Mouse (Mus musculus): ENCODE data around the gene Slc36a3. TPM values are rescaled to one million over a fixed set of nuclear protein-coding genes. Genes with fewer than 3 reads are reported as not detected.

The Slc36a3 gene
- polyA plus RNA-seq (2016; fragmentation: Nextera tagmentation; extraction: Ambion mirVana): not detected in 2 replicates

- WGBS: 82% methylated on average over 3 of the region's 3 CpGs
- no peaks in the 10 kb centered on the region for H3K27me3 ChIP-seq
Observed at GRCm38 (mm10) chr11:55151608-55152007, at the start of gene Slc36a3. Slc36a3 (minus strand) TSS chr11:55151708.

GRCm38 (mm10) chr11:55197740-55198510 lies 46.4 kb upstream of the Slc36a3 start:
- no peak for ATAC-seq (ENCODE audit: insufficient number of reproducible peaks, insufficient read depth, low FRiP score, low TSS enrichment, low read depth)
- no peaks in the 10 kb centered on the region for H3K4me1 ChIP-seq (replicated peaks)
- 80% methylated on average over 8 of the region's 8 CpGs for WGBS
- peaks cover 9% of the 10 kb centered on the region; the same call in 1 of the 2 replicates for H3K27me3 ChIP-seq
- no peak overlapping the region for H3K9ac ChIP-seq (replicated peaks)
- no peak overlapping the region for H3K27ac ChIP-seq
- H3K4me2 ChIP-seq: no peak overlapping the region
- H3K4me3 ChIP-seq (replicated peaks): no peak overlapping the region
- H3K9me3 ChIP-seq: no peaks in the 10 kb centered on the region
- no peaks in the 10 kb centered on the region for H3K36me3 ChIP-seq

More at GRCm38 (mm10) chr11:55151608-55152007, at the start of gene Slc36a3:
- no peaks in the 10 kb centered on the region for H3K4me1 ChIP-seq (replicated peaks)
- H3K9ac ChIP-seq (replicated peaks): no peak within 1 kb of the TSS
- no peak within 1 kb of the TSS for H3K4me2 ChIP-seq
- no peak within 1 kb of the TSS for H3K27ac ChIP-seq
- ATAC-seq (ENCODE audit: insufficient number of reproducible peaks, insufficient read depth, low FRiP score, low TSS enrichment, low read depth): no peak
- H3K36me3 ChIP-seq: no peaks in the 10 kb centered on the region
- H3K4me3 ChIP-seq (replicated peaks): no peak within 1 kb of the TSS
- H3K9me3 ChIP-seq: no peaks in the 10 kb centered on the region

GRCm38 (mm10) chr11:55197086-55197485 lies 45.6 kb upstream of the Slc36a3 start:
- H3K4me1 ChIP-seq (replicated peaks): no peaks in the 10 kb centered on the region
- H3K9ac ChIP-seq (replicated peaks): no peak overlapping the region
- 61% methylated on average over 6 of the region's 6 CpGs for WGBS
- H3K4me2 ChIP-seq: no peak overlapping the region
- no peak overlapping the region for H3K4me3 ChIP-seq (replicated peaks)
- H3K27me3 ChIP-seq: peaks cover 8% of the 10 kb centered on the region; the same call in 1 of the 2 replicates
- H3K27ac ChIP-seq: no peak overlapping the region
- ATAC-seq (ENCODE audit: insufficient number of reproducible peaks, insufficient read depth, low FRiP score, low TSS enrichment, low read depth): no peak
- no peaks in the 10 kb centered on the region for H3K36me3 ChIP-seq
- no peaks in the 10 kb centered on the region for H3K9me3 ChIP-seq

- H3K27ac ChIP-seq: no peak overlapping the region
- H3K9me3 ChIP-seq: no peaks in the 10 kb centered on the region
- H3K4me3 ChIP-seq (replicated peaks): no peak overlapping the region
- no peaks in the 10 kb centered on the region for H3K36me3 ChIP-seq
- H3K9ac ChIP-seq (replicated peaks): no peak overlapping the region
- 74% methylated on average over 3 of the region's 3 CpGs for WGBS
- ATAC-seq (ENCODE audit: insufficient number of reproducible peaks, insufficient read depth, low FRiP score, low TSS enrichment, low read depth): no peak
- H3K4me2 ChIP-seq: no peak overlapping the region
- no peaks in the 10 kb centered on the region for H3K27me3 ChIP-seq
- H3K4me1 ChIP-seq (replicated peaks): no peaks in the 10 kb centered on the region
Observed at GRCm38 (mm10) chr11:55190216-55190615, 38.7 kb upstream of the Slc36a3 start.

GRCm38 (mm10) chr11:55187777-55188176 lies 36.3 kb upstream of the Slc36a3 start:
- H3K27me3 ChIP-seq: 0 out of 2 replicates have a peak, but pooled peaks cover 4% of the 10 kb centered on the region
- ATAC-seq (ENCODE audit: insufficient number of reproducible peaks, insufficient read depth, low FRiP score, low TSS enrichment, low read depth): no peak

GRCm38 (mm10) chr11:55187292-55187691 lies 35.8 kb upstream of the Slc36a3 start:
- H3K4me2 ChIP-seq: no peak overlapping the region
- ATAC-seq (ENCODE audit: insufficient number of reproducible peaks, insufficient read depth, low FRiP score, low TSS enrichment, low read depth): no peak
- H3K9ac ChIP-seq (replicated peaks): no peak overlapping the region
- no peaks in the 10 kb centered on the region for H3K4me1 ChIP-seq (replicated peaks)
- H3K27me3 ChIP-seq: 0 out of 2 replicates have a peak, but pooled peaks cover 4% of the 10 kb centered on the region
- WGBS: 83% methylated on average over 4 of the region's 4 CpGs
- H3K27ac ChIP-seq: no peak overlapping the region
- H3K36me3 ChIP-seq: no peaks in the 10 kb centered on the region
- no peak overlapping the region for H3K4me3 ChIP-seq (replicated peaks)
- no peaks in the 10 kb centered on the region for H3K9me3 ChIP-seq

More at GRCm38 (mm10) chr11:55187777-55188176, 36.3 kb upstream of the Slc36a3 start:
- H3K4me2 ChIP-seq: no peak overlapping the region
- no peaks in the 10 kb centered on the region for H3K4me1 ChIP-seq (replicated peaks)
- 83% methylated on average over 6 of the region's 6 CpGs for WGBS
- no peak overlapping the region for H3K27ac ChIP-seq
- H3K9me3 ChIP-seq: no peaks in the 10 kb centered on the region
- H3K36me3 ChIP-seq: no peaks in the 10 kb centered on the region
- no peak overlapping the region for H3K9ac ChIP-seq (replicated peaks)
- H3K4me3 ChIP-seq (replicated peaks): no peak overlapping the region

GRCm38 (mm10) chr11:55184733-55185291 lies 33.3 kb upstream of the Slc36a3 start, which contains the start of gene Slc36a2:
Slc36a2 (minus strand) TSS chr11:55185077.
- no peaks in the 10 kb centered on the region for H3K36me3 ChIP-seq
- H3K9me3 ChIP-seq: no peaks in the 10 kb centered on the region
- no peaks in the 10 kb centered on the region for H3K4me1 ChIP-seq (replicated peaks)
- 0 out of 2 replicates have a peak, but pooled peaks cover 4% of the 10 kb centered on the region for H3K27me3 ChIP-seq
- H3K9ac ChIP-seq (replicated peaks): 0 out of 2 replicates have a peak within 1 kb of the TSS, but pooled peaks have one; percentile 8
- no peak for ATAC-seq (ENCODE audit: insufficient number of reproducible peaks, insufficient read depth, low FRiP score, low TSS enrichment, low read depth)
- H3K4me3 ChIP-seq (replicated peaks): no peak within 1 kb of the TSS
- 24% methylated on average over 10 of the region's 10 CpGs for WGBS
- H3K4me2 ChIP-seq: no peak within 1 kb of the TSS
- H3K27ac ChIP-seq: no peak within 1 kb of the TSS

GRCm38 (mm10) chr11:55184246-55184645 lies 32.7 kb upstream of the Slc36a3 start:
- no peak overlapping the region for H3K4me2 ChIP-seq
- no peaks in the 10 kb centered on the region for H3K36me3 ChIP-seq
- no peaks in the 10 kb centered on the region for H3K9me3 ChIP-seq
- no peak overlapping the region for H3K27ac ChIP-seq
- H3K27me3 ChIP-seq: 0 out of 2 replicates have a peak, but pooled peaks cover 4% of the 10 kb centered on the region
- 83% methylated on average over 5 of the region's 5 CpGs for WGBS
- H3K4me1 ChIP-seq (replicated peaks): no peaks in the 10 kb centered on the region
- no peak overlapping the region for H3K9ac ChIP-seq (replicated peaks)
- H3K4me3 ChIP-seq (replicated peaks): no peak overlapping the region
- no peak for ATAC-seq (ENCODE audit: insufficient number of reproducible peaks, insufficient read depth, low FRiP score, low TSS enrichment, low read depth)

- WGBS: 64% methylated on average over 7 of the region's 7 CpGs
- Histone ChIP-seq H3K4me3 (replicated peaks) (no peak overlapping the region), H3K27ac (no peak overlapping the region), H3K9me3 (no peaks in the 10 kb centered on the region), H3K4me1 (replicated peaks) (no peaks in the 10 kb centered on the region), H3K4me2 (no peak overlapping the region), H3K9ac (replicated peaks) (no peak overlapping the region), H3K36me3 (no peaks in the 10 kb centered on the region), H3K27me3 (0 out of 2 replicates have a peak, but pooled peaks cover 4% of the 10 kb centered on the region)
- no peak for ATAC-seq (ENCODE audit: insufficient number of reproducible peaks, insufficient read depth, low FRiP score, low TSS enrichment, low read depth)
Observed at GRCm38 (mm10) chr11:55183124-55183523, 31.6 kb upstream of the Slc36a3 start.

- ATAC-seq (ENCODE audit: insufficient number of reproducible peaks, insufficient read depth, low FRiP score, low TSS enrichment, low read depth): no peak
- WGBS: 77% methylated on average over 3 of the region's 3 CpGs
- no peak overlapping the region for H3K4me2 ChIP-seq
- H3K9me3 ChIP-seq: no peaks in the 10 kb centered on the region
- no peak overlapping the region for H3K4me3 ChIP-seq (replicated peaks)
- 0 out of 2 replicates have a peak, but pooled peaks cover 4% of the 10 kb centered on the region for H3K27me3 ChIP-seq
- no peak overlapping the region for H3K9ac ChIP-seq (replicated peaks)
- H3K4me1 ChIP-seq (replicated peaks): no peaks in the 10 kb centered on the region
- no peak overlapping the region for H3K27ac ChIP-seq
- no peaks in the 10 kb centered on the region for H3K36me3 ChIP-seq
Observed at GRCm38 (mm10) chr11:55179856-55180255, 28.3 kb upstream of the Slc36a3 start.

- H3K4me2 ChIP-seq: no peak overlapping the region
- no peaks in the 10 kb centered on the region for H3K36me3 ChIP-seq
- H3K4me3 ChIP-seq (replicated peaks): no peak overlapping the region
- no peak overlapping the region for H3K9ac ChIP-seq (replicated peaks)
- 81% methylated on average over 4 of the region's 4 CpGs for WGBS
- H3K27me3 ChIP-seq: 0 out of 2 replicates have a peak, but pooled peaks cover 4% of the 10 kb centered on the region
- H3K4me1 ChIP-seq (replicated peaks): no peaks in the 10 kb centered on the region
- H3K9me3 ChIP-seq: no peaks in the 10 kb centered on the region
- no peak for ATAC-seq (ENCODE audit: insufficient number of reproducible peaks, insufficient read depth, low FRiP score, low TSS enrichment, low read depth)
- no peak overlapping the region for H3K27ac ChIP-seq
Observed at GRCm38 (mm10) chr11:55178830-55179229, 27.3 kb upstream of the Slc36a3 start.

Data from limb, embryonic 12.5 days (tissue).